Mouse (Mus musculus): ENCODE measurements around the gene Rsph9. TPM values are rescaled to one million over a fixed set of nuclear protein-coding genes. Genes with fewer than 3 reads are reported as not detected.

Rsph9 gene
- polyA plus RNA-seq, 1 experiment, result 2.5 TPM

DNA sequence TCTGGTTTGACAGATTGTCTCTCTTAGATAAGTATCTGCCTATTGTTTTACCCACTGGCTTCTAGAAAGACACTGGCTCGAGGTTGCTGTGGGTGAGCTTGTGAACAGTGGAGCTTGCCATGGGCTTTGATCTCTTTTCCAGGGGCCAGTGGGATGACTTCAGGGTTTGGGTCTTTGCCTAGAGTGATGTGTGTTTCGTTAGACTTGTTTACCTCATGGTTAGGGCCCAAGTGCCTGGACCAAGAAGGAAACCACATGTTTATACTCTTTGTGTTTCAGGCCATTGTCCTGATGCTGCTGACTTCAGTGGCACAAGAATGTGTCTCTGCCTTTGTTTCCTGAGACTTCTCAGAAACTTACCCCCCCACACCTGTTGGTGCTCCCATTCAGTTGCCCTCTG, 28.5 kb downstream of the Rsph9 start:
- Histone ChIP-seq H3ac (ENCODE audit: control insufficient read depth, insufficient read length, low read depth) (no peak overlapping the region), H3K4me3 (ENCODE audit: insufficient read depth, poor library complexity, severe bottlenecking) (no peak overlapping the region)
- no peak for TF ChIP-seq MYOD1 (IDR thresholded peaks at IDR 0.05; ENCODE audit: control insufficient read depth, insufficient read length, low read depth)
- no peak for TF ChIP-seq CTCF (IDR thresholded peaks at IDR 0.05; ENCODE audit: control insufficient read depth, insufficient read depth, insufficient read length)
- TF ChIP-seq MYOG (IDR thresholded peaks at IDR 0.05; ENCODE audit: control insufficient read depth, extremely low read depth, insufficient read length), result no peak
- no peak for TF ChIP-seq CEBPB (IDR thresholded peaks at IDR 0.05; ENCODE audit: low read depth)
- TF ChIP-seq USF1 (IDR thresholded peaks at IDR 0.05; ENCODE audit: low read depth), result no peak
- TF ChIP-seq MAX (IDR thresholded peaks at IDR 0.05), result no peak
- no peak for TF ChIP-seq FOSL1 (IDR thresholded peaks at IDR 0.05; ENCODE audit: insufficient read depth, low read length, poor library complexity, severe bottlenecking)

DNA sequence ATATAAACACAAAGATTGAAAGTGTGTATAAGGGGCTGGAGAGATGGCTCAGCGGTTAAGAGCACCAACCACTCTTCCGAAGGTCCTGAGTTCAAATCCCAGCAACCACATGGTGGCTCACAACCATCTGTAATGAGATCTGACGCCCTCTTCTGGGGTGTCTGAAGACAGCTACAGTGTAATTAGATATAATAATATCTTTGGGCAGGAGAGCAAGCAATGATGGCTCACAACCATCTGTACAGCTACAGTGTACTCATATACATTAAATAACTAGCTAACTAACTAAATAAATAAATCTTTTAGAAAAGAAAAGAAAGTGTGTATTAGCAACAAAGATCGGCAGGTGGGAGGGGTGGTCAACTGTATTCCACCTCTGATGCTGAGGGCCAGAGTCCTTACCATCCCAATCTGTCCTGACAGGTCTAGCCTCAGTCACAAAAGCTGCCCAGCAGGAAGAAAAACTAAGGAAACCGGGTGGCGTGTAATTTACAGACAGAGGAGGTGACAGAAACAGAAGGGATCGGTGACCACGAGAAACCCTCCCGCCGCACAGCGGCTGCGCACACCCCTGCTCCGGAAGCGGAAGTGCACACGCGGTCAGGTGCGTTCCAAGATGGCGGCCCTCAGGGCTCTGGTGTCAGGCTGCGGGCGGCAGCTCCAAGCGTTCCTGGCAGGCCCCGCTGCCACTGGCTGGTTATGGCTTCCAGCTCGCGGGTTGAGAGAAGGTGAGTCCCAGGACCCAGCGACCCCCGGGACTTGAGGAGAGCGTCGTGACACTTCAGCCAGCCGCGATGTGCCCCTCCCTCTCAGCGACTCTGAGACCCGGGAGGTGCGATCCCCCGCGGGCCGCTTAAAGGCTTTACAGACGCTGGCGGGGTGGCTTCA, 33.4 kb downstream of the Rsph9 start, which contains the start of gene Mrps18a:
Gene Mrps18a, plus strand, starts transcription at position 585 of the 888 bp plus-strand sequence.
- peaks cover 54% of the 10 kb centered on the region for H3K79me2 ChIP-seq (ENCODE audit: control insufficient read depth, insufficient read depth)
- no peaks in the 10 kb centered on the region for H3K27me3 ChIP-seq (ENCODE audit: control insufficient read depth, insufficient read depth, insufficient read length)
- H3K4me3 ChIP-seq (ENCODE audit: insufficient read depth, poor library complexity, severe bottlenecking), result peak within 1 kb of the TSS; percentile 87
- TF ChIP-seq CTCF (IDR thresholded peaks at IDR 0.05; ENCODE audit: control insufficient read depth, insufficient read depth, insufficient read length), result no peak
- TF ChIP-seq CEBPB (IDR thresholded peaks at IDR 0.05; ENCODE audit: low read depth), result no peak
- peak; percentile 73 for TF ChIP-seq USF1 (IDR thresholded peaks at IDR 0.05; ENCODE audit: low read depth)
- TF ChIP-seq MYOD1 (IDR thresholded peaks at IDR 0.05; ENCODE audit: control insufficient read depth, insufficient read length, low read depth), result no peak
- TF ChIP-seq MAX (IDR thresholded peaks at IDR 0.05), result peak; percentile 71
- TF ChIP-seq FOSL1 (IDR thresholded peaks at IDR 0.05; ENCODE audit: insufficient read depth, low read length, poor library complexity, severe bottlenecking), result no peak
- no peak for TF ChIP-seq MYOG (IDR thresholded peaks at IDR 0.05; ENCODE audit: control insufficient read depth, extremely low read depth, insufficient read length)
- H3ac ChIP-seq (ENCODE audit: control insufficient read depth, insufficient read length, low read depth), result peak within 1 kb of the TSS; percentile 88
- peaks cover 15% of the 10 kb centered on the region for H3K79me3 ChIP-seq (ENCODE audit: low read depth)
- peaks cover 11% of the 10 kb centered on the region for H3K36me3 ChIP-seq (ENCODE audit: control insufficient read depth, insufficient read depth)

More for the DNA sequence above, 28.5 kb downstream of the Rsph9 start:
- Histone ChIP-seq H3K79me2 (ENCODE audit: control insufficient read depth, insufficient read depth) (peaks cover 82% of the 10 kb centered on the region), H3K27me3 (ENCODE audit: control insufficient read depth, insufficient read depth, insufficient read length) (no peaks in the 10 kb centered on the region), H3K36me3 (ENCODE audit: control insufficient read depth, insufficient read depth) (peaks cover 36% of the 10 kb centered on the region), H3K79me3 (ENCODE audit: low read depth) (peaks cover 22% of the 10 kb centered on the region)

DNA sequence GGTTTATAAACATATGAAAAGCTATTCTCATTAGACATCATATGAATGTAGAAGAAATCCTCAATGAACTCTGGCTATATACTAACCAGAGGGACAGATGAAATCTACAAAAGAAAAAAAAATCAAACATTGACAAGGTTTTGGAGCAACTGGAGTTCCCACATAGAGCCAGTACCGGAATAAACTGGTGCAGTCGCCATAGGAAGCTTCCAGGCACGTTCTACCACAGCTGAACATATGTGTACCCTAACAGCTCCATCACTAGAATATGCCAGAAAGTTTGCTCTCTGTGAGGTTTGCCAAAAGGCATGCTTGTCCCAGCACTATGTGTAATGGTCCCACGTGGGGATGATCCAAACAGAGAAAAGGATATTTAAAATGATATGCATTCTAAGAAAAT, 35.7 kb downstream of the Rsph9 start:
- H3K4me3 ChIP-seq (ENCODE audit: insufficient read depth, poor library complexity, severe bottlenecking), result no peak overlapping the region
- H3K79me3 ChIP-seq (ENCODE audit: low read depth), result peaks cover 8% of the 10 kb centered on the region
- no peak overlapping the region for H3ac ChIP-seq (ENCODE audit: control insufficient read depth, insufficient read length, low read depth)
- peaks cover 31% of the 10 kb centered on the region for H3K79me2 ChIP-seq (ENCODE audit: control insufficient read depth, insufficient read depth)
- H3K27me3 ChIP-seq (ENCODE audit: control insufficient read depth, insufficient read depth, insufficient read length), result no peaks in the 10 kb centered on the region
- peaks cover 4% of the 10 kb centered on the region for H3K36me3 ChIP-seq (ENCODE audit: control insufficient read depth, insufficient read depth)
- TF ChIP-seq USF1 (IDR thresholded peaks at IDR 0.05; ENCODE audit: low read depth), result no peak
- no peak for TF ChIP-seq MYOG (IDR thresholded peaks at IDR 0.05; ENCODE audit: control insufficient read depth, extremely low read depth, insufficient read length)
- no peak for TF ChIP-seq MAX (IDR thresholded peaks at IDR 0.05)
- TF ChIP-seq CTCF (IDR thresholded peaks at IDR 0.05; ENCODE audit: control insufficient read depth, insufficient read depth, insufficient read length), result no peak
- no peak for TF ChIP-seq CEBPB (IDR thresholded peaks at IDR 0.05; ENCODE audit: low read depth)
- no peak for TF ChIP-seq FOSL1 (IDR thresholded peaks at IDR 0.05; ENCODE audit: insufficient read depth, low read length, poor library complexity, severe bottlenecking)
- TF ChIP-seq MYOD1 (IDR thresholded peaks at IDR 0.05; ENCODE audit: control insufficient read depth, insufficient read length, low read depth), result no peak

DNA sequence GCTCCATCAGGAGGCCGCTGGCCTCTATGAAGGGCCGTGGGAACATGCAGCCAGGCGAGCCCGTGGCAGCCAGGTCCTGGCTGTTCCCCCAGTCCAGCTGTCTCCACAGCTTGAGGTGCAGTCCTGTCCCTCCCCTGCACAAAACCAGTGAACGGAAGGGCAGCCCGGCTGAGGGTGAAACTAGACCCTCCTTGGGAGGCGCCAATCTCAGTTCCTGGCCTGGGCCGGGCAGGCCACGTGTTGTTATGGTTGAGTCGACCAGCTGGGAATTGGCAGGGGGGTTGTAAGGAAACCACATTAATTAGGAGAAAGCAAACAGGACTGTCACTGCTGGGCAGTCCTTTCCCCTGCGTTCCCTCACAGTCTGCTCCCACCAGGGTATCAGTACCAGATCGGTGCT, 39.5 kb downstream of the Rsph9 start:
- H3K79me2 ChIP-seq (ENCODE audit: control insufficient read depth, insufficient read depth), result no peaks in the 10 kb centered on the region
- TF ChIP-seq USF1 (IDR thresholded peaks at IDR 0.05; ENCODE audit: low read depth) (peak; percentile 68), MYOD1 (IDR thresholded peaks at IDR 0.05; ENCODE audit: control insufficient read depth, insufficient read length, low read depth) (peak; percentile 24), FOSL1 (IDR thresholded peaks at IDR 0.05; ENCODE audit: insufficient read depth, low read length, poor library complexity, severe bottlenecking) (no peak)
- H3K27me3 ChIP-seq (ENCODE audit: control insufficient read depth, insufficient read depth, insufficient read length), result no peaks in the 10 kb centered on the region
- H3K4me3 ChIP-seq (ENCODE audit: insufficient read depth, poor library complexity, severe bottlenecking), result no peak overlapping the region
- H3ac ChIP-seq (ENCODE audit: control insufficient read depth, insufficient read length, low read depth), result no peak overlapping the region
- no peaks in the 10 kb centered on the region for H3K36me3 ChIP-seq (ENCODE audit: control insufficient read depth, insufficient read depth)
- H3K79me3 ChIP-seq (ENCODE audit: low read depth), result no peaks in the 10 kb centered on the region

DNA sequence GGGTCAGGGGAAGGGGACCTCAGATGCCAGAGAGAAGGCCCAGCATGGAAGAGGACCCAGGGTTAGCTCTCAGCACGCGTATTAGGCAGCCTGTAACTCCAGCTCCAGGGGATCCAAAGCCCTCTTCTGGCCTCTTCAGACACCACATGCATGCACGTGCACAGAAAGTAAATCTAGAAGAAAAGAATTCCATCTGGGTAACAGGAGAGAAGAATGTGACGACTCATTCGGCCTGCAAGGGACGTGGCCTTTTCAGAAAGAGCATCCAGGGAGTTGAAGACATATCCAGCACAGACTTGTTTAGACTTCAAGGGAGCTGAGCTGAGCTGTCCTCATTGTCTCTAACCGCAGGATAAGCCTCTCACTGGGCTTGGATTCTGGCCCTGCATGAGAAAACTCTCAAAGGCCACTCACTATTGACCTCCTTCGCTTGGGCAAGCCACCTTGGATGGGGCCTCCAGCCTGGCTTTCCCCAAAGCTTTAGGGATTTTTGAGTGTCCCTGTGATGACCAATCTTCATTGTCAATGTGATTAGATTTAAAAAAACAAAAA, 41.3 kb downstream of the Rsph9 start:
- H3K36me3 ChIP-seq (ENCODE audit: control insufficient read depth, insufficient read depth), result no peaks in the 10 kb centered on the region
- TF ChIP-seq MAX (IDR thresholded peaks at IDR 0.05) (peak; percentile 56), USF1 (IDR thresholded peaks at IDR 0.05; ENCODE audit: low read depth) (no peak)
- no peaks in the 10 kb centered on the region for H3K79me2 ChIP-seq (ENCODE audit: control insufficient read depth, insufficient read depth)
- no peak overlapping the region for H3ac ChIP-seq (ENCODE audit: control insufficient read depth, insufficient read length, low read depth)
- H3K4me3 ChIP-seq (ENCODE audit: insufficient read depth, poor library complexity, severe bottlenecking), result no peak overlapping the region
- H3K27me3 ChIP-seq (ENCODE audit: control insufficient read depth, insufficient read depth, insufficient read length), result no peaks in the 10 kb centered on the region
- no peaks in the 10 kb centered on the region for H3K79me3 ChIP-seq (ENCODE audit: low read depth)

Data from C2C12 (cell line).